Mouse (Mus musculus) midbrain, embryonic 15.5 days (tissue): ENCODE measurements at regions not wholly inside any gene's neighbourhood (a gene's known extent, or its start where the extent isn't known, plus 50 kb on each side); places are given as distances from the start of the nearest gene placed in this dataset.
A peak's percentile ranks its signal among the peaks of the same experiment; 100 is the strongest.

Source experiments
- ATAC-seq: fragments of 200-750 bp; cut with Nextera tagmentation; replicated peaks from 2 replicates; pipeline ENCODE4 v1.8.0; 2017; ENCODE audit warnings: moderate TSS enrichment
- H3K27ac ChIP-seq: fragments of 300-500 bp; sonication (generic); 2 replicates; pipeline ENCODE4 v1.5.1; 2015; ENCODE audit warnings: mild to moderate bottlenecking, inconsistent platforms
- H3K27me3 ChIP-seq: fragments of 300-500 bp; sonication (generic); replicated peaks from 2 replicates; pipeline ENCODE4 v1.6.1; 2015; ENCODE audit warnings: inconsistent platforms
- H3K36me3 ChIP-seq: fragments of 300-500 bp; sonication (generic); replicated peaks from 2 replicates; pipeline ENCODE4 v1.6.1; 2015; ENCODE audit warnings: inconsistent platforms
- H3K4me1 ChIP-seq: fragments of 300-500 bp; sonication (generic); 2 replicates; pipeline ENCODE4 v1.6.1; 2015; ENCODE audit warnings: inconsistent platforms
- H3K4me2 ChIP-seq: fragments of 300-500 bp; sonication (generic); 2 replicates; pipeline ENCODE4 v1.6.1; 2015; ENCODE audit warnings: inconsistent platforms, mild to moderate bottlenecking, moderate library complexity
- H3K4me3 ChIP-seq: fragments of 300-500 bp; sonication (generic); 2 replicates; pipeline ENCODE4 v1.5.1; 2015; ENCODE audit warnings: mild to moderate bottlenecking, inconsistent platforms
- H3K9ac ChIP-seq: fragments of 300-500 bp; sonication (generic); 2 replicates; pipeline ENCODE4 v1.6.1; 2015; ENCODE audit warnings: mild to moderate bottlenecking, inconsistent platforms
- H3K9me3 ChIP-seq: fragments of 300-500 bp; sonication (generic); 2 replicates; pipeline ENCODE4 v1.6.1; 2016; ENCODE audit warnings: inconsistent platforms
- WGBS: fragments of 180-500 bp; shearing (Covaris S2); methylation state at CpG from one replicate; pipeline ENCODE4 v1.1.7; 2015; ENCODE audit warnings: mixed read lengths; 5-methylcytosine and 5-hydroxymethylcytosine counted together

- H3K36me3 ChIP-seq: no peaks in the 10 kb centered on the region
- H3K9ac ChIP-seq: no peak overlapping the region
- no peaks in the 10 kb centered on the region for H3K27me3 ChIP-seq
- H3K9me3 ChIP-seq: no peaks in the 10 kb centered on the region
- no peaks in the 10 kb centered on the region for H3K4me1 ChIP-seq
- H3K4me3 ChIP-seq: no peak overlapping the region
- ATAC-seq: no peak
- H3K27ac ChIP-seq: no peak overlapping the region
- 93% methylated on average over 12 of the region's 12 CpGs for WGBS
- H3K4me2 ChIP-seq: no peak overlapping the region
These were observed 53.8 kb downstream of the Dio3 start for GRCm38 (mm10) chr12:110332616-110333154.

DNA sequence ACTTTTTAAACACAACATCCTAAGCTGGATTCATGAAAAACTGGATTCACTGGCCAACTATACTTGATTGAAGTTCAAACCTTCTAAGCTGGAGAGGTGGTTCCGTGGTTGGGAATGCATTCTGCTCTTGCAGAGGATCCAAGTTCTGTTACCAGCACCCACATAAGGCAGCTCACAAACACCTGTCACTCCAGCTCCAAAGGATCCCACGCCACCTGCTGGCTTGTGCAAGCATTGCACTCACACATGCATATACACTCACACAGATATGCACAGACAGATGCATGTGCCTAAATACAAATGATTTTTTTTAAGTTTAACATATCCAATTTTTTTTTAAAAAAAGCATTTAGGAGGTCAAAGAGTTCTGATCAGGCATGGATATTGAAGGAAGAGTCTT is 55.7 kb downstream of the Dio3 start:
- H3K4me2 ChIP-seq: no peak overlapping the region
- H3K4me1 ChIP-seq: no peaks in the 10 kb centered on the region
- no peaks in the 10 kb centered on the region for H3K36me3 ChIP-seq
- no peaks in the 10 kb centered on the region for H3K9me3 ChIP-seq
- no peak for ATAC-seq
- H3K27me3 ChIP-seq: no peaks in the 10 kb centered on the region
- H3K27ac ChIP-seq: no peak overlapping the region
- WGBS: 74% methylated on average over 2 of the region's 2 CpGs
- no peak overlapping the region for H3K4me3 ChIP-seq
- no peak overlapping the region for H3K9ac ChIP-seq

- WGBS: 82% methylated on average over 4 of the region's 4 CpGs
- no peak for ATAC-seq
- Histone ChIP-seq H3K36me3 (no peaks in the 10 kb centered on the region), H3K27me3 (no peaks in the 10 kb centered on the region), H3K4me2 (no peak overlapping the region), H3K9ac (no peak overlapping the region), H3K4me1 (no peaks in the 10 kb centered on the region), H3K9me3 (no peaks in the 10 kb centered on the region), H3K27ac (no peak overlapping the region), H3K4me3 (no peak overlapping the region)
These were observed 65.5 kb downstream of the Dio3 start for GRCm38 (mm10) chr12:110344280-110344827.

DNA sequence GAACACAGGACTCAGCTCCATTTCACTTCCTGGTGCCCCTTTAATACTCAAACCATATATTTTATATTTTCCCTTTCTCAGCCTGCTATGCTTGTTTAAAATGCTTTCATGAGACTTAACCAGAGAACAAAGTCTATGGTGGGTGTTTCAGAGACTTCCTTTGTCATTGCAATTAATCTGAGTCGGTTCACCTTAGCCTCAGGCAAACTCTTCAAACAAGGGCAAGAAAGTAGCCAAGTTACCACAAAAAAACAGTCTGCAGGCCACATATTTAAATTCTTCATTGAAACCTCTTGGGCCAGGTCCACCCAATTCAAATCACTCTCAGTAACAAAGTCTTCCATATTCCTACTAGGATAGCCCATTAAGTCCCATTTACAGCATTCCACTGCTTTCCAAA is 70.8 kb downstream of the Dio3 start:
- Histone ChIP-seq H3K4me3 (no peak overlapping the region), H3K9me3 (no peaks in the 10 kb centered on the region), H3K27me3 (no peaks in the 10 kb centered on the region), H3K36me3 (no peaks in the 10 kb centered on the region), H3K4me2 (no peak overlapping the region), H3K4me1 (no peaks in the 10 kb centered on the region), H3K27ac (no peak overlapping the region), H3K9ac (no peak overlapping the region)
- 75% methylated on average over 1 of the region's 1 CpGs for WGBS
- ATAC-seq: no peak

DNA sequence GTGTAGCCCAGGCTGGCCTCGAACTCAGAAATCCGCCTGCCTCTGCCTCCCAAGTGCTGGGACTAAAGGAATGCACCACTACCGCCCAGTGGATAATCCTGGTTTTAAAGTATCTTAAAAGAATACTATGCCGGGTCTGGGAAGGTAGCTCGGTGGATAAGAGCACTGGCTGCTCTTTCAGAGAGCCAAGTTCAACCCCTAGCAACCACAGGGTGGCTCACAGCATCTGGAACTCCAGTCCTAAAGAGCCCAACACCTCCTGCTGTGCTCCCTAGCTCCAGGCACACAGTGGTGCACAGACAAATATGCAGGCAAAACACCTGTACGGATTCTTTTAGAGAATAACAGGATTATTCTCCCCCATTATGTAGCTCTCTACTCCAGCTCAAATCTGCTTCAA is 77.0 kb downstream of the Dio3 start:
- no peak overlapping the region for H3K27ac ChIP-seq
- no peaks in the 10 kb centered on the region for H3K9me3 ChIP-seq
- 67% methylated on average over 6 of the region's 6 CpGs for WGBS
- H3K4me2 ChIP-seq: no peak overlapping the region
- H3K4me1 ChIP-seq: no peaks in the 10 kb centered on the region
- H3K9ac ChIP-seq: no peak overlapping the region
- no peak overlapping the region for H3K4me3 ChIP-seq
- no peaks in the 10 kb centered on the region for H3K27me3 ChIP-seq
- no peak for ATAC-seq
- no peaks in the 10 kb centered on the region for H3K36me3 ChIP-seq

DNA sequence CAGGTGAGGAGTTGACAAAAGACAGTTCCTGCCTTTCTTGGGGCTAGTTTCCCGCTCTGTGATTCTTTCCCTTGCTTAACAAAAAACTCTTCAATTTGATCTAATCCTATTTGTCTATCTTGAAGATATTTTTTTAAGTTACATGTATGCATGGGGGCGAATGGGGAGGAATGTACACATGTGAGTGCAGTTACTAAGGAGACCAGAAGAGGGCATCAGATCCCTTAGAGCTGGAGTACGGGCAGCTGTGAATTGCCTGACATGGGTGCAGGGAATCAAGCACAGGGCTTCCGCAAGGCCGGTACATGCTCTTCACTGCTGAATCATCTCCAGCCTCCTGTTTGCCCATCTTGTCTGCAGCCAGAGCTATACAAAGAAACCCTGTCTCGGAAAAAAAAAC is 79.8 kb upstream of the Ppp2r5c start:
- no peak for ATAC-seq
- Histone ChIP-seq H3K4me3 (no peak overlapping the region), H3K4me2 (no peak overlapping the region), H3K4me1 (no peaks in the 10 kb centered on the region), H3K9ac (no peak overlapping the region), H3K36me3 (no peaks in the 10 kb centered on the region), H3K9me3 (no peaks in the 10 kb centered on the region), H3K27ac (no peak overlapping the region), H3K27me3 (no peaks in the 10 kb centered on the region)
- WGBS: 95% methylated on average over 6 of the region's 6 CpGs

GRCm38 (mm10) chr12:110367822-110368221 is 79.1 kb upstream of the Ppp2r5c start:
- ATAC-seq: no peak
- H3K4me2 ChIP-seq: no peak overlapping the region
- H3K4me3 ChIP-seq: no peak overlapping the region
- H3K9me3 ChIP-seq: no peaks in the 10 kb centered on the region
- H3K36me3 ChIP-seq: no peaks in the 10 kb centered on the region
- no peak overlapping the region for H3K27ac ChIP-seq
- peaks cover 1% of the 10 kb centered on the region; the same call in 1 of the 2 replicates for H3K4me1 ChIP-seq
- H3K27me3 ChIP-seq: no peaks in the 10 kb centered on the region
- WGBS: 92% methylated on average over 4 of the region's 4 CpGs
- H3K9ac ChIP-seq: no peak overlapping the region

- Histone ChIP-seq H3K4me3 (no peak overlapping the region), H3K9ac (no peak overlapping the region), H3K4me2 (no peak overlapping the region), H3K4me1 (peaks cover 30% of the 10 kb centered on the region), H3K9me3 (no peaks in the 10 kb centered on the region), H3K27ac (no peak overlapping the region), H3K36me3 (no peaks in the 10 kb centered on the region), H3K27me3 (peaks cover 18% of the 10 kb centered on the region)
- WGBS: 73% methylated on average over 13 of the region's 13 CpGs
- ATAC-seq: no peak
These were observed 74.8 kb upstream of the Ppp2r5c start for GRCm38 (mm10) chr12:110371886-110372690.

DNA sequence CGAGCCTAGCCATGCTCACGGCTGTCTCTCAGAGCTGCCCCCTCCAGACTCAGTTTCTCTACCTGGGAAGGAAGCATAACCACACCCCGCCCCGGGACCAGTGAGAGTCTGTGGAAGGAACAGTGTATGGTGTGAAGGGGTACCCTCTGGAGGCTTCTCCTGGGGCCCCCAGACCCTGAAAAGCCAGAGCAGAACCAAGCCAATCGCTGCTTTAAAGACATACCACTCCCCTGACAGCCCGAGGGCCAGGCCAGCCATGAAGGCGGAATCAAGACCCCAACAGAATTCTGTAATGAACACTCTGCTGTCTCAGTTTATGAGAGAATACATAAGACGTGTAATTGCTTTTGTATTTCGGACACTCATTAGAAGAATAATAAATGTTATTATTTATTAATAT is 73.9 kb upstream of the Ppp2r5c start:
- 0 out of 2 replicates have a peak, but pooled peaks have one; percentile 31 for ATAC-seq
- H3K4me3 ChIP-seq: peak overlapping the region; percentile 21; the same call in 1 of the 2 replicates
- 49% methylated on average over 9 of the region's 9 CpGs for WGBS

DNA sequence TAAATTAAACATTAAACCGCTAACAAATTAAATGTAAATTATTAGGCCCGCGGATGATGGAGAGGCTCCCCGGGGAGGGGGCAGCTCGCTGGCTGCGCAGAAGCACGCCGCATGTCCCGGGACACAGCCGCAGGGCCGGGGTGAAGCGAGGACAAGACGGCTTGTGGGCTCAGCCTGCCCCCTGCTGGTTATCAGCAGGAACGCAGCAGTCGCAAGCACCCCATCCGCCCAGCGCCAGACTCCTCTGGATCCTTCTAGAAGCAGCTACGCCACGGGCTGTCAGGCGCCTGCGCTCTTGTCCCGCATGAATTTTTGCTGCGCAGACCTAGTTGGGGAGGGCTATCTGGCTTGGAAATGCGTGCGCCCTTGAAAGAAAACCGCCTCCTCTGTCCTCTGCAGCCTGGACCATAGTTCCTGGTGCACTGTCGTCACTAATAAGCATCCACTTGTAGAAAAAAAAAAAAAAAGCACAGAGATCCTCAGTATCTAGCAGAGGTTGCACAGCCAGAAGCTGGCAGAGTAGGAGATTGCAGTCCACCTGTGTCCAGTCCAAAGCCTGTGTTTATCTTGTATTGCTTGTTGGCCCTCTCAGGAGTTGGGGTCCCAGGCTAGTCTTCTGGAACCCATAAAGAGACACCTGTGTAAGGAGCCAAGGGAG is 73.4 kb upstream of the Ppp2r5c start:
- H3K4me1 ChIP-seq: peaks cover 30% of the 10 kb centered on the region
- H3K9me3 ChIP-seq: no peaks in the 10 kb centered on the region
- peak overlapping the region; percentile 21; the same call in 1 of the 2 replicates for H3K4me3 ChIP-seq
- WGBS: 3% methylated on average over 27 of the region's 27 CpGs
- H3K27ac ChIP-seq: no peak overlapping the region
- no peak overlapping the region for H3K9ac ChIP-seq
- H3K36me3 ChIP-seq: no peaks in the 10 kb centered on the region
- peak; percentile 72 for ATAC-seq
- peaks cover 18% of the 10 kb centered on the region for H3K27me3 ChIP-seq
- peak overlapping the region; percentile 46 for H3K4me2 ChIP-seq

More for the DNA sequence above, 73.9 kb upstream of the Ppp2r5c start:
- H3K4me1 ChIP-seq: peaks cover 30% of the 10 kb centered on the region
- H3K9ac ChIP-seq: no peak overlapping the region
- H3K27ac ChIP-seq: no peak overlapping the region
- peaks cover 18% of the 10 kb centered on the region for H3K27me3 ChIP-seq
- no peaks in the 10 kb centered on the region for H3K36me3 ChIP-seq
- H3K9me3 ChIP-seq: no peaks in the 10 kb centered on the region
- H3K4me2 ChIP-seq: peak overlapping the region; percentile 46

- H3K27me3 ChIP-seq: peaks cover 18% of the 10 kb centered on the region
- no peaks in the 10 kb centered on the region for H3K9me3 ChIP-seq
- H3K4me3 ChIP-seq: no peak overlapping the region
- H3K4me2 ChIP-seq: peak overlapping the region; percentile 41
- no peak overlapping the region for H3K27ac ChIP-seq
- WGBS: 3% methylated on average over 15 of the region's 15 CpGs
- no peak for ATAC-seq
- H3K9ac ChIP-seq: no peak overlapping the region
- H3K36me3 ChIP-seq: no peaks in the 10 kb centered on the region
- peaks cover 37% of the 10 kb centered on the region for H3K4me1 ChIP-seq
These were observed 71.8 kb upstream of the Ppp2r5c start for GRCm38 (mm10) chr12:110375139-110375538.

DNA sequence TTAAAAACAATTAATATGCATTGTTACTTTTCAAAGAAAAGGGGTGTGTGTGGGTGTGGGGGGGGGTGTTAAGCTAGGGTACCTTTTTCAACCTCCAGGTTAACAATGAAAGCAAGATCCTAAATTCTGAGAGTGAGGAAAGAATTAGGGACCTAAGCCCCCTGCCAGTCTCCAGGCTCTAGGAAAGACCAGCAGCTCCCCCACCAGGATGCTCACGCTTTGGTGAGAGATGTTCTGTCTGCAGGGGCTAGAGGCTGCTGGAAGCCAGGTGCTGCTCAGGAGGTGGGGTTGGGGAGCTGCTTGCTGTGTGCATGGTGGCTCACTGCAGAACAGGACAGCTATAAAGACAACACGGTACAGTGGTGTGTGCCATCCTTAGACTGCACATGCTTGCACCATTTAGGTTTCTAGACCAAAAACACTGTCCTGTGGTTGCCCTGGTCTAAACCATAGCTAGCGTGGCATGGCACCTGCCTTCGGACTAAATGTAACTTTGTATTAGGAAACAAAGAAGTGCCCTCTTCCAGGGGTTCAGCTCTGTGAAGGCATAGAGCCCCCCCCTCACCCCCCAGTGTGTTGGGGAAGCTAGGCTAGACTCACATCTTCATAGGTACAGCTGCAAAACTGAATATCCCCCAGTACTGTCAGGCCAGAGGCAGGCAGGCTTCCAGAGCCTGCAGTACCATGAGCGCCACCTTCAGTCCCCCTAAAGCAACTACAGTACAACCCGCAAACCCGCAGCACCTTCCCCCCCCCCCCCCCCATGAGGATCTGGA is 70.7 kb upstream of the Ppp2r5c start:
- no peaks in the 10 kb centered on the region for H3K9me3 ChIP-seq
- WGBS: 24% methylated on average over 7 of the region's 7 CpGs
- no peak overlapping the region for H3K9ac ChIP-seq
- H3K27me3 ChIP-seq: peaks cover 24% of the 10 kb centered on the region
- H3K4me2 ChIP-seq: no peak overlapping the region
- H3K36me3 ChIP-seq: no peaks in the 10 kb centered on the region
- H3K4me1 ChIP-seq: peaks cover 37% of the 10 kb centered on the region
- ATAC-seq: no peak
- no peak overlapping the region for H3K4me3 ChIP-seq
- H3K27ac ChIP-seq: no peak overlapping the region
